Mouse (Mus musculus): Measurements from ENCODE around the gene Narfl.

The Narfl gene

DNA sequence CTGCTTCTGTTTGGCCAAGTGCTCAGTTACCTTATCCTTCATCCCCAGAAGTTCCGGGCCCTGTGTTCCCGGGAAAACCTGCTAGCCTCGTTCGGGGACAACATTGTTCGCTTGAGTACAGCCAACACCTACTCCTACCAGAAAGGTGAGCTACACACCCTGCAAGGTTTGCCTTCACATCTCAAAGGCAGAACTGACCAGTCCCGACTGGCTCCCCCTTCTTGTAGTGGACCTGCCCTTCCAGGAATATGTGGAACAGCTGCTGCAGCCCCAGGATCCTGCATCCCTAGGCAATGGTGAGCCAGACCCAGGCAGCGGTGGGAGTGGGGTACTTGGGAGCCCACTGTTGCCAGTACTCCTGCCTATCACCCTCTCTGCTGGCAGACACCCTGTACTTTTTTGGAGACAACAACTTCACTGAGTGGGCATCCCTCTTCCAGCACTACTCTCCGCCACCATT is 56.0 kb downstream of the Narfl start:
- in situ Hi-C loops (cut with MboI): no loop called here

GRCm38 (mm10) chr17:25830200-25830753 is 56.7 kb downstream of the Narfl start:
- in situ Hi-C loops (cut with MboI): no loop called here

DNA sequence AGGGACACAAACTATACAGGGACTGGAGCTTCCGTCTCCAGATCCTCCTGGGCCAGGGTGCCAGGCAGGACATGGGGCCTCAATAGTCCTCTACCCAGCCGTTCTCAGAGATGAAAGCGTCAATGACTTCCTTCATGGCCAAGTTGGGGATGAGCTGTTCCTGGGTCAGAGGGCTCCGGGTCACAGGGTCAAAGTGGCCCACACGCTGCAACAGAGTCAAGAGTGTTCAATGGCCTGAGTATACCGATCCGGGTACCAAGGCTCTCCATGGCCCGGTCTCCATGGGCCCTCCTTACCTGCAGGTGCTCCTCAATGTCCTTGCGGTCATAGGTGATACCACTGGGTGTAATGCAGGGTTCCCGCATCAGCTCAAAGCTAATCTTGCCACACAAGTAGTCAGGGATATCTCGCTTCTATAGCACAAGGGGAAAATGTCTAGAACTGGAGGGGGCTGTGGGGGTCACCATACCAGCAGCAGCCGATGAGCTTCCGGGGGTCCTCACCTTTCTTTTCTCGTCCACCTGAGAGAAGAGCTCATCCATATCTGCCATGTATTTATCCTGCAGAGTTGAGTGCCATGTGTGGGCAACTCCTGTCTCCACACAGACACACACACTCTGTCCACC is 57.3 kb downstream of the Narfl start:
- in situ Hi-C loops (cut with MboI): no loop called here

GRCm38 (mm10) chr17:25831451-25832281 is 58.1 kb downstream of the Narfl start:
- in situ Hi-C loops (cut with MboI): no loop called here

GRCm38 (mm10) chr17:25832436-25833290 is 59.1 kb downstream of the Narfl start:
- in situ Hi-C loops (cut with MboI): no loop called here
